Mouse (Mus musculus) layer of hippocampus, adult 9-11 months (tissue): ENCODE data around the gene Hcfc1.

Experiments
- DNase-seq: peaks from one replicate; pipeline ENCODE4 v3.0.0; 2022

Hcfc1 gene

DNA sequence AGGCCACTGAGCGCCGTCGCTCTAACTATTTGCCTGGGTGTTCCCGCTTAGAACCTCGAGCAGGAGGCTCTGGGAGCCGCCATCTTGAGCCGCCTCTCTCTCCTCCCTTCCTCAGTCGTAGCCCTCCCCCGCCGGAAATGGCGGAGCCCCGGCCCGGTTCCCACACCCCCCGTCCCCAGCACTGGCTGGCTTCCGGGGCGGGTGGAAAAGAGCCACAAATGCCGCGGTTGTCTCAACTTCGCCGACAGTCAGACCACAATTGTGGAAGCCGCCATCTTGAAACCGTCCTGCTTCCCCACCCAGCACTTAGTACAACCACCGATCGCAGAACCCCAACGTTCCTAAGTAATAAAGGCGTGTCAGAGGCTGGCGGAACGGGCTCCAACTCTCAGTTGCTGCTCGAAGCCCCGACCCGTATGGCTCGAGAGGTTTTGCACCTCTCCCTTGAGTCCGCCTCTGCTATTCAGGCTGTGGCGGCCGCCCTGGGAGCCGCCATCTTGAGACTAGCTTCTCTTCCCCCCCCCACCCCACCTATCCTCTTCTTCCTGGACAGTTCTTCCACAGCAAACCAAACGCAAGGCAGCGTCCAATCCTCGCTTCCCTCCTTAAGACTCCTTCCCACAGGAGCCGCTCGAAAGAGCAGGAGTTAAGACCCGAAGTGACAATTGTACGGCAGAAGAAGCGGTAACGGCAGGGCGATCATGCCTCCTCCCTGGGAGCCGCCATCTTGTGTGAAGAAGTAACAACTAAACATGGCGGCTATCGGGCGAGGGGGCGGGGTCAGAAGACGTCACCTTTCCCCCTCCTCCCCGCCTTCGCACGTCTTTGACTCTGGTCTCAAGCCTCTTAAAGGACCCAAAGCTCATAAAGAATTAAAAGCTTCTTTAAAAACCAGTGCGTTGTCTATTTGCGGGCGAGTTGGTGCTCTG lies at the start of gene Hcfc1:
TSS of gene Hcfc1 (minus strand) at position 110 of the 929 bp plus-strand sequence.
- peak; percentile 91 for DNase-seq

DNA sequence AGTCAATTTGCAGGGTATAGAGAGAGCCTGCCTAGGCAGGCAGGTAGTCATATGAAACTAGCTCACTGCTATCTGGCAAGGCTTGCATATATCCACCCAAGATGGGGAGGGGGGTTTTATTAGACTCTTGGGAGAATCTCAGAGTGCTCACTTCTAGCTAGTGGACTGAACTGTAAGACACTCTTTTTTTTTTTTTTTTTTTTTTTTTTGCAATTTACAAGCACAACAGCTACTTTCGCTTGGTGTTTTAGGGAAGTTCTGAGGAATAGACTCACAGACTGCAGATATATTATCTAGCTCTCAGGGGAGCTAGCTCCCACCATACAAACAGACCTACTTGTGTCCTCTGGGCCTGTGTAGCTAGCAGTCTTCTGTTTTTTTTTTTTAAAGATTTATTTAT lies 48.4 kb upstream of the Hcfc1 start:
- no peak for DNase-seq

DNA sequence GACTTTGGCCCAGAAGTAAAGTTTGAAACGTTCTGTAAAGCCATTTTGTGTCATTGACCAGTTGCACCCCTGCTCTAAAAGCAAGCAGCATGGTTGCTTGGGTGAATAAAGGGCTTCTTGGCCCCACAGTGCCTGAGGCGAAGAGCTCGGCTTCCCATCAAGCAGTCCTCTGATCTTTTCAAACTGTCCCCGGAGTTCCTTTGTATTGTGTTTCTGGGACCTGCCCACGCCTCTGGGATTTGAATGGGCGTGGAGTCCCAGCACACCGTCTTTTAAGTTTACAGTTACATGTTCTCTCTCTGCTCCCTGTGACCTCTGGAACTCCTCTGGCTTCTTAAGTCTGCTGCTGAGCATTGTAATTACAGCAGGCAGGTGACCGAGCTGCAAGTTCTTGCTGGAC lies 41.9 kb upstream of the Hcfc1 start:
- no peak for DNase-seq

DNA sequence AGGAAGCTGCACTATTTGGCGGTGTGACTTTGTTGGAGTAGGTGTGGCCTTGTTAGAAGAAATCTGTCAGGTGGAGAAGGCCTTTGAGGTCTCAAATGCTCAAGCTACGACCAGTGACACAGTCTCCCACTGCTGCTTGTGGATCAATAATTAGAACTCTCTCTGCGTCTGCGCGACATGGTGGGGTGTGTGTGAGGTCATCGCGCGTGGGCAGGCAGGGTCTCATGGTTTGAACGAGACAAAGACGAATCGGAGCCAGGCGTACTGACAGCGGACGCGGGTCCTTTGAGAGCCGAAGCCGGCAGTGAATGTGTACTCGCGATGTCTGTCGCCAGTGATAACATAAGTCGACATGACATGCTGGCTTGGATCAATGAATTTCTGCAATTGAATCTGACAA lies 40.2 kb upstream of the Hcfc1 start:
- DNase-seq, result no peak

DNA sequence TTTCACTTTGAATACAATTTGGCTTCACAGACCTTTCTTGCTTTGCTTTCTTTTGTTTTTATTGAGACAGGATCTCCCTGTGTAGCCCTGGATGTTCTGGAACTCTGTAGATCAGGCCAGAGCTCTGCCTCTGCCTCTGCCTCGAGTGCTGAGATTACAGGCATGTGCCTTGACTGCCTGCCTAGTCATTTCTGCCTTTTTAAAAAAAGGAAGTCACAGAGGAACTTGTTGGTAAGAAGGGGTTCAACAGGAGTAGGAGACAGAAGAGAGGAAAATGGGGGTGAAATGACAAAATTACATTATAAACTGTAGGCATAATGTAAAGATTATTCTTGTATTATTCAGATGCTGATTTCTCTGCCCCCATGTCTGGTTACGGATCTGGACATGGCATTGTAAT lies 37.5 kb upstream of the Hcfc1 start:
- no peak for DNase-seq

DNA sequence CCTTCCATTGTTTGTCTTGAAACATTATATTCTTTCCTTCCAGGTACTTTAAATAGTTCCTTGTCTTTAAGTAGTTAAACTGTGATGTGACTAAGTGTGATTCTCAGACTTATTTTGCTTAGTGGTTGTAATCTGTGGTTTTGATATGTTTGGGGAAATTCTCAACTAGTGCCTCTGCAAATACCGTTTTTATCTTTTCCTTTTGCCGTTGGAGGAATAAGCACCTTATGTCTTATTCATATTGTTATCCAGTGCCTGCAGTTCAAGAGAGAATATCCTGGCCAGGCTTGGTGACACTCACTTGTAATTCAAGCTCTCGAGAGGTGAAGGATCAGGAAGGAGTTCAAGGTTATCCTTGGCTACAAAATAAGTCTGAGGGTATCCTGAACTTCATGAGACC lies 34.9 kb upstream of the Hcfc1 start:
- no peak for DNase-seq

DNA sequence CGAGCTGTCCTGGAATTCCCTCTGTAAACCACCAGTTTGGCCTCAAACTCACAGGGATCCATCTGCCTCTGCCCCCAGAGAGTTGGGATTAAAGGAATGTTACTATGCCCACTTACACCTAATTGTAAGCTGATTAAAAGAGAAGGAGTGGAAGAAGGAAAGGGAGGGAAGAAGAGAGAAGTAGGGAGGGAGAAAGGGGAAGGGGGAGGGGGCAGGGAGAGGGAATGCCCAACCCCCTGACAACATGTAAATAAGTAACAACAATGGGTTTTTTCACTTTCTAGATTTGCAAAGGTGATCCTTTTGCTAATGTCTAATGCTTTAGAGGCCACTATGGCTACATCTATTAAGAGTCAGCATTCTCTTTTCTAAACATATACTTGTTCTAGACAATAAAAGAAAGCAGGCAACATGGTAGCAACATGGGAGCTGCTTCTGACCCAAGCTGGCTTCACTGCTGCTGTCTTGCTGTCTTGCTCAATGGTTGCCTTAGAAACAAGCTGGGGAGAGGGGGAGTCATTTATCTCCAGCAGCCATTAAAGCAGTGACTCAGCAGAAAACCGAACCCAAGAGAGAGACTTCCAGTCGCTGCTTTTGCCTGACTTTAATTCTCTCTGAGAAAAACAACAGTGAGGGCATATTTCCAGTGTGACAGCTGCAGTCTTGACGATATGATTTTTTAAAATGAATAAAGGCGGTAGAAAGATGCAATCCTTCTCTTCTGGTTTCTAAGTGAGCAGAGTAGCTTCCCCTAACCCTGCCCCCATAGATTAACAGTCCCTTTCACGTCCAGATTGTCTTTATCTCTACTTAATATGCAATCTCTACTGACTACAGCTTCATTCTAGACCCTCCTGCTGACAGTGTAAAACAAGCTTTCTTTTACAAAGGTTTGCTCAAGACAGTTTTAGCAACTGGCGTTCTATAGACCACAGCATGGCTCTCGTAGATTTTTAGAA lies 33.0 kb upstream of the Hcfc1 start:
- peak; percentile 73 for DNase-seq

DNA sequence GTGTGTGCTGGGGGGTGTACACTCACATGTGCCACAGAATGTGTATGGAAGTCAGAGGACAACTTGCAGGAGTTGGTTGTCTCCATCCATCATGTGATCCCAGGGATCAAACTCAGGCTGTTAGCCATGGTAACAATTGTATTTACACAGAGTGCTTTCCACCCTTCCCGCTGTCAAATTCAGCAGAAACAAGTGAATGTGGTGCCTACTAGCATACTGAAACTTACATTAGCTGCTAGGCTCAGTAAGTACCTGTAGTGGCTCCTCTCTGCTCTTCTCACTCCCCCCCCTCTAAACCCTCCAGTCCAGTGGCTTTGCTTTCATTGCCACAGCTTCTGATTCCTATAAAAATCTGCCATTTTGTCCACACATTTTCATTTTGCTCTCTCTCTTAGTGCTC lies 11.6 kb upstream of the Hcfc1 start:
- no peak for DNase-seq

DNA sequence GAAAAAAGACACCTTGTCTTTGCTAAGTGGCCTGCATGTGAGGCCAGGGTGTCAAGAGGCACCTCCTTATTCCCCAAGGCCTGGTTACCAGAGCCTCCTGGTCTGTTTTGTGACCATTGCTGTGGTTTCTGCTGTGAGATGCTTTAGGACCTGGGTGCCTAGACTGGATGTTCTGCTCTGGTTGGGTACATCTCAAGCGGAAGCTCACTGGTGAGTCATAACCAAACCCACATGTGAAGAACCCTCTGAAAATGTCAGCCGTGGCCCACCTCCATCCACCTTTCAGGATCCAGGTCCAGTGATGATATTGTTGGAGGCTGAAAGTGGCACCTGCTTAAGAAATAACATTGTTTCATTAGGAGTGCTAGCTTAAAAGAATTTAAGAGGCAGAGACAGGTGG lies 10.1 kb upstream of the Hcfc1 start:
- DNase-seq, result no peak

DNA sequence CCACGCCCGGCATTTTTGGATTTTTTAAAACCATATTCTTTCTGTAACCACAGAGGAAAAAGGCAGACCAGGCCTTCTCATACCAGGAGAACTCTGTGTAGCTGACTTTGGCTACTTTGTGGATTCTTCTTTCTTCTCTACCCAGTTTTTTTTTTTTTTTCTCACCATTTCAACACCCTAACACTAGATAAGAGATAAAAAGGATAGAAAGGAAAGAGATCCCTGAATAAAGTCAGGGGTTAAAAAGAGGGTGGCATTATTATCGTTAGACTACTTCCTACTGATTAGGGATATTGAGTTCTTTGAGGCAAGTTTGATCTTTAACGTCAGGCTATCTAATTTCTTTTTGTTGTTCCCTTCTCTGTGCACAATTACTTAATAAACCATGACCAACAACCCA lies 6.6 kb upstream of the Hcfc1 start:
- DNase-seq, result no peak

DNA sequence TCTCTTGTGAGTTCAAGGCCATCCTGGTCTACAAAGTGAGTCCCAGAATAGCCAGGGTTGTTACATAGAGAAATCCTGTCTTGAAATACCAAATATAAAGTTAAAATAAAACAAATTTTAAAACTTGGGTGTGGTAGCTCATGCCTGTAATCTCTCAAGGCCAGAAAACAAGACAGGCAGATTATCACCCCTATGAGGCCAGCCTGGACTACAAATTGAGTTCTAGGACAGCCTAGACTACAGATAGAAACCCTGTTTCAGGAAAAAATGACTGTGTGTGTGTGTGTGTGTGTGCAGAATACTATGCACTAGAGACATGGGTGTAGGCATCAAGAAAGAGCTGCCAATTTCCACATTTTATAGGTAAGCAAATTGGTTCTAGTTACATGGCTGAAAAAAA lies 4.6 kb upstream of the Hcfc1 start:
- DNase-seq, result no peak

DNA sequence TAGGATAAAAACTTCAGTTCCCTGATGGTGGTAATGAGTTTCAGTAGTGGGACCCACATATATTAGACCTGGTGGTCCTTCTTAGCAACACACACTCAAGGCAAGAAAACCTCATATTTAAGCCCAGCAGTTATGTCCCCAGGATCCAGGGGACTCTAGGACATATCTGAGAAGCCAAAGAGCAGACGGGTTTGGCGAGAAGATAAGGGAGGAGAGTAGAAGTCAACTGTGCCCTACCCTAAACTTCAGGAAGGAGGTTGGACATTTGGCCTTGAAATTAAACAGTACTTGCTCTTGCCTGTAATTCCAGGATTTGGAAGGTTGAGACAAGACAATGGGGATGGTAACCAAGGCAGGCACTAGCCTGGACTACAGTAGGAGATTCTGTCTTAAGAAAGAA lies 3.6 kb upstream of the Hcfc1 start:
- DNase-seq, result no peak

DNA sequence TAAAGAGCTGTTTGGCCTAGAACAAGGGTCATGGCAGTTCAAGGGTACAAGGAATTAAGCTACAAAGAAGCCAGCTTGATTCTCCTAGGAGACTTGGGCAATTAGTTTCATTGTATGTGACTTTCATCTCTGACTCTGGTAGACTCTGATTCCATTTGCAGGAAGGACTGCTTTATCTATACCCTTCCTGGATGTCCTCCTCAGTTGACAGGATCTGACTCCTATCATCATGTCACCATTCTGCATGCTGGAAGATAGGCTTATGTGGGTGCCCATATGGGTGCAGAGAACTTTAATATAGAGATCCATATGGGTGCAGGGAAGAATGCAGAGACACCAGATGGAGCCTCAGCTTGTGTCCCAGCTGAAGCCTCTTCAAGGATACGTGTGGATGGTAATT lies 3.0 kb upstream of the Hcfc1 start:
- no peak for DNase-seq

DNA sequence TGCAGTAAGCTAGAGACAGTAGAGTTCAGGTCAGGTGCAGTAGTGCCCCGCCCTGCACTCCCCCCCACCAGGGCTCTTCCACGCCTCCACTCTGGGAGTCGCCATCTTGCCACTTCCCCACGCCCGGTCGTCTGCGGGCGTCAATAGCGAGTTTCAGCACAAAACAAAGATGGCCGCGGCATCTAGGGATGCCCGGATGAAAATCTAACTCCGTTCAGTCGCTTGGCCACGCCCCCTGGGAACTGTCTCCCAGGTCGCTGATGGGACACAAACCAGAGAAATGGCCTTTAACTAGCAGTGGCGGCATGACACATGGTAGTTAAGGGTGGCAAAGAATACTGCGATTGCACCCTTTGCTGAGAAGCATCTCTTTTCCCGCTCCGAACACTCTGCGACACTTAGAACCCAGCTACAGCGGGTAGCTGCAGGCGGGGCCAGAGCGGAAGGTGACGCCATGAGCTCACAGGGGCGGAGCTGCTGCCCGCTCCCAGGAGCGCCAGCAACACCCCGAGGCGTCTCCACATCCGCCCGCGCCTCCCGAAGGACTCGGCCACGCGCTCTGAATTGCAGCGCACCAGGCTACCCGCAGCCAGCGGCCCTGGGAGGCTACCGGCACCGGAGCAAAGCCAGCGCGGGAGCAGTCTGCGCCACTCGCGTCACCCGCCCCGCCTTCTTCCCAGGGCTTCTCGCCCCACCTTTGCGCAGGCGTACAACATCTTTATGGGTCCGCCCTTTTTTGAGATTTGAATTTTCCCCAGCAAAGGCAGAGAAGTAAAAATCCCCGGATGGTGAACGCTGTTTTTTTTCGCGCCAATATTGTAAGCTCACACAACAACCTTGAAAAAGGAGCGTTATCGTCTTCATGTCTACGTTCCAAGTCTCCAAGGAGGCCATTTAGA lies 1.3 kb upstream of the Hcfc1 start:
- peak; percentile 94 for DNase-seq

DNA sequence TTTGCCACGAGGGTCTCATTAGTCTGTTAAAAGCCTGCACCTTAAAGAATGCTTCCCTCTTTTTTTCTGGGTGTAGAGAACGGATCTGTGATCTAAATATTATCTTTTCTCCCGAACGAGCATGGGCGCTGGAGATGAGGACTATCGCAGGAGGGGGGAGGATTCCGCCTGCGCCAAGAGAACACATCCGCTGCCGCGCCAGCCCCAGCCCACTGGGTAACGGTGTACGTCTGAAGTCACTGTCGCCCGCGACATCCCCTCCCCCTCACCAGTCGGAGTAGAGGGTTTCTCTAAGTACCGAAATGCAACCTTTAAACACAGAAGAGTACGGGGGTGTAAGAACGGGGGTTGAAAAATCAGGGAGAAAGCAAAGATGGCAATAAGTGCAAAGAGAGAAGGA lies 850 bp downstream of the Hcfc1 start:
- peak; percentile 77 for DNase-seq

DNA sequence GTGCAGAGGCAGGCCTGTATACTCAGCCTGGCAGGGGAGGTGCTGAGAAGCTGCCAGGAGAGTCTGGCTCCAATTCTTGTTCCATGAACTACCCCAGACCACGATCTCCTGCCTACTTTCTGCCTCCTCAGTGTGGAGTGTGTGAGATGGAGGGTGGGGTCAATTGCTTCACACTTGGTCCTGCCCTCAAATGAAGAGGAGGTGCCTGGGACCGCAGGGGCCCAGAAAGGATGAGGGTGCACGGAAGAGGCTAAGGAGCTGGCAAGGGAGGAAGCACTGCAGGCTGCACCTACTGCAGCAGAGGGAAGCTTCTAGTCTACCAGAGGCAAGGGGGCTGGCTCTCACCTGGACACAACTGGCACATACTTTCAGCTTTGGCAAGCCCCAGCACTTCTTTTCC lies 1.8 kb downstream of the Hcfc1 start:
- no peak for DNase-seq

DNA sequence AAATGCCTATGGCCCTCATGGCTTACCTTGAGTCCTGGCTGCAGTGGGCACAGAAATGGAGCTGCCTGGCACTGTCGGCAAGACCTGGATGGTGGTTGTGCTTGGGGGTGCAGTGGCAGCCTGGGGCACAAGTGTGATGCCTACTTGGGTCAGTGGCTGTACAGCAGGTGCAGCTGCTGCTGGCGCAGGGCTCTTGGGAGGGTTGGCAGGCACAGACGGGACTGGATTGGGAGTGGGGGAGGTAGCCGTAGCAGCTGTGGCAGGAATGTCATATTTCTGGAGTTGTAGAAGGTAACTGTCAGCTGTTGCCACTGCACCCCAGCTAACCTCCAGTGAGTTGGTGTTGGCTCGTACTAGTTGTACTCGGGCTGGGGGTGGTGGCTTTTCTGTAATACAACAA lies 11.2 kb downstream of the Hcfc1 start:
- no peak for DNase-seq

DNA sequence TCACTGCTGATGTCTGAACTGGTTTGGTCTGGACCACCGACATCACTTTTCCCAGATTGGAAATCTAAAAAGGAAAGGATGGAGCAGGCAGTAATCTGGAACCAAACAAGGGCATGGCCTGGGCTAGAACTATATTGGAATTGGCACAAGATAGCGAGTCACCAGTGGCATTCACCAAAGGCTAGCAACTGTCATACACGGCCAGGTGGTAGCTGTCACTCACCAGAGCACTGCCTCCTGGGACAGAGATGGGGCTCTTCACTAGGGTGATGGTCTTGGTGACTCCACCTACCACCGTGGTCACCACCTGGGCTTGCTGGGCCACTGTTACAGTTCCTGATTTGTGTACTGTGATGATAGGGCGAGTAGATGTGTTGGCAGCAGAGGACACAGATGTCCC lies 13.6 kb downstream of the Hcfc1 start:
- DNase-seq, result no peak

DNA sequence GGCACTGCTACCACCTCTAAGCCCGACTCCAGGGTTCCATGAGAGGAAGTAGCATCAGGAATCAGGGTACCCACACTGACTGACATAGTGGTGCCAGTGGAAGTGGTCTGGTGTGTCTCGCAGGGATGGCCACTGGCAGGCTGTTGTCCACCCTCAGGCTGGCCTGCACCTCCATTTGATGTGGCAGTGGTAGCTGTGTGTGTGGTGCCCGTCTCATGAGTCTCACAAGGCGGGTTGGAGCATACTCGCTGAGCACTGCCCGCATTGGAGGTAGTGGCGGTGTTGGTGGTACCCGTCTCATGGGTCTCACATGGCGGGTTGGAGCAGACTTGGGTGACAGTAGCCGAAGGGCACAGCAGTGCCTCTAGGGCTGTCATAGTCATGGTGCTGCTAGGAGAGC lies 16.8 kb downstream of the Hcfc1 start:
- no peak for DNase-seq

DNA sequence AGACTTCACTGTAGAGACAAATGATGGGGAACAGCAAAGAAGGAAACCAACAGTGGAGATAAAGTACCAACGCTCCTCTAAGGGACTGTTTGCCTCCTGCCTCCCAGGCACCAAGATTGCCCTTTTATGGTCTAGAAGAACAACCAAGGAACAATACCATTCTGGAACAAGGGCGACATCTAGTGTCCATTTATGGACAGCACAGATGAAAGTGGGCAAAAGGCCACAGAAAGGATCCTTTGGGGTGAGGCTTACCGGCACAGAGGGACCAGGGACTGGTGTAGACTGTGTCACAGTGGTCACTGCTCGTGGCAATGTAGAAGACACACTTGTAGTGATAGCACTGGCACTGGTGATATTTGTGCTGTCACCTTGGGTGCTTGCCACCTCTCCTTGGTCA lies 17.5 kb downstream of the Hcfc1 start:
- DNase-seq, result peak; percentile 22

DNA sequence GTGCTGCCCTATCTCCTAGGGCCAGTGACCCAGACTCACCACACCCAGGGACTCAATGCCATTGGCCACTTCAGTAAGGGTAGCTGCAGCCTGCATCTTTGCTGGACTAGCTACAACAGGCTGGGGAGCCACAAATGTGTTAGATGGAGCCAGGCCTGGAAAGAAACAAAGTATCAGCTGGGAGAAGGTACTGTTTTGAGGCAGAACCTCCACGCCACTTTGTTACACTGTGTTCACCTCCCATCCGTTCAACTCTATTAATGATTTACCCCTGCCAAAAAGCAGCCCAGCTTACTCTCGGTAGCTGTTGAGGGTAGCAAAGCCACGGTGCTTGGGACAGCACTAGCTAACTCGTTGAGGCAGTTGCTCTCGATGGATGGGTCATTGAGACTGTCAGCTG lies 19.3 kb downstream of the Hcfc1 start:
- DNase-seq, result no peak

DNA sequence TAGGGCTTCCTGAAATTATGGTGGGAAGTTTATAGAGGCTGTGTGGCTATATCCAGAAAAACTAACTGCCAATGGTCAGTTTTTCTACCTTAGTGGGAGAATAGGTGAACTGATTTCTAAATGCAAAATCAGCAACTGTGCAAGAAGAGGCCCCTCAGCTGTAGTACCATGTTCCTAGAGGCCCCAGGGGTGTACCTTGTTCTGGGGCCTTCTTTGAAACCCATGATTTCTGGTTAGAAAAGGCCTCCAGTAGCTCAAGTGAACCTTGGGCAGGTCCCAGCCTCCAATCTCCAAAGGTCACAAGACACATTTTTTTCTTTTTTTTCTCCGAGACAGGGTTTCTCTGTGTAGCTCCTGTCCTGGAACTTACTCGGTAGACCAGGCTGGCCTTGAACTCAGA lies 23.9 kb downstream of the Hcfc1 start:
- no peak for DNase-seq

DNA sequence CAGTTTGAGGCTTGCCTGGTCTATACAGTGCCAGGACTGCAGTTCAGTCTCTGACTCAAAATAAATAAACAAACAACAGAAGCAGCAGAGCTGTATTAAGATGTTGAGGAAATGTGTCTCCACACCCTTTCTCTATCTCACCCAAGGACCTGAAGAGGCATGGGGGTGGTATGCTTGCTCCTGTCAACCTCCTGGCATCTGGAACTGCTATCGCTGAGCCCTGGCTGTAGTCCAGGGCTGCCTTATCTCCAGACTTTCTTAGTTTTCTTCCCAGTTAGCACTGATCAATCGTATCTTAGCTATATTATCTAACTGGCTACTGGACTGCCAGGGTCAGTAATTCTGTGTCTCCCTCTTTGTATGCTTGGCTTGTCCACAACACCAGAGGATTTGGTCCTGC lies 24.3 kb downstream of the Hcfc1 start:
- no peak for DNase-seq
